Mouse (Mus musculus) stomach, postnatal 0 days (tissue): Measurements from ENCODE around the gene Ift122. TPM values are rescaled to one million over a fixed set of nuclear protein-coding genes. Genes with fewer than 3 reads are reported as not detected.

ENCODE experiments used
- ATAC-seq: fragments of 200-750 bp; cut with Nextera tagmentation; 2 replicates; pipeline ENCODE4 v1.8.0; 2017; ENCODE audit not compliant: low FRiP score, low TSS enrichment
- DNase-seq: peaks from one replicate; pipeline ENCODE4 v3.0.0-alpha.2; 2016; ENCODE audit warnings: low spot score
- H3K27ac ChIP-seq: fragments of 300-500 bp; sonication (generic); replicated peaks from 2 replicates; pipeline ENCODE4 v1.5.1; 2014; ENCODE audit warnings: mild to moderate bottlenecking, control low read depth
- H3K27me3 ChIP-seq: fragments of 300-500 bp; sonication (generic); 2 replicates; pipeline ENCODE4 v1.6.1; 2014; ENCODE audit warnings: low read length; ENCODE audit not compliant: control insufficient read depth, insufficient read depth
- H3K36me3 ChIP-seq: fragments of 300-500 bp; sonication (generic); 2 replicates; pipeline ENCODE4 v1.6.1; 2014; ENCODE audit warnings: low read length, mixed read lengths; ENCODE audit not compliant: control insufficient read depth, insufficient read depth
- H3K4me1 ChIP-seq: fragments of 300-500 bp; sonication (generic); replicated peaks from 2 replicates; pipeline ENCODE4 v1.6.1; 2014; ENCODE audit warnings: antibody characterized with exemption; ENCODE audit not compliant: control insufficient read depth, insufficient read depth
- H3K4me2 ChIP-seq: fragments of 300-500 bp; sonication (generic); replicated peaks from 2 replicates; pipeline ENCODE4 v1.6.1; 2014; ENCODE audit warnings: low read depth, mild to moderate bottlenecking, control low read depth, moderate library complexity
- H3K4me3 ChIP-seq: fragments of 300-500 bp; sonication (generic); 2 replicates; pipeline ENCODE4 v1.5.1; 2014; ENCODE audit warnings: low read depth, low read length, control low read depth
- H3K9ac ChIP-seq: fragments of 300-500 bp; sonication (generic); 2 replicates; pipeline ENCODE4 v1.6.1; 2014; ENCODE audit warnings: mild to moderate bottlenecking, low read length, control low read depth, mixed read lengths
- H3K9me3 ChIP-seq: fragments of 300-500 bp; sonication (generic); 2 replicates; pipeline ENCODE4 v1.6.1; 2016; ENCODE audit warnings: low read length; ENCODE audit not compliant: control insufficient read depth
- CTCF ChIP-seq: IDR thresholded peaks from 2 replicates; pipeline ENCODE4 v1.5.1; 2016; ENCODE audit warnings: antibody characterized with exemption, low read depth, mild to moderate bottlenecking, moderate library complexity
- EP300 ChIP-seq: optimal IDR thresholded peaks from 2 replicates; pipeline ENCODE3; 2016; ENCODE audit warnings: antibody characterized with exemption
- WGBS: fragments of 180-500 bp; shearing (Covaris S2); extraction: QIAGEN DNeasy Blood & Tissue Kit; methylation state at CpG from one replicate; pipeline ENCODE4 v1.1.7; 2014; 5-methylcytosine and 5-hydroxymethylcytosine counted together
- polyA plus RNA-seq: library from polyadenylated mRNA; unstranded; fragments of >200 nt; fragmentation: Nextera tagmentation; extraction: Ambion mirVana; gene quantifications from 2 replicates; pipeline ENCODE4 v1.2.1, GENCODE M21; 2015

Ift122 gene
- polyA plus RNA-seq, 1 experiment from 2014 or later: 4.9 TPM

DNA sequence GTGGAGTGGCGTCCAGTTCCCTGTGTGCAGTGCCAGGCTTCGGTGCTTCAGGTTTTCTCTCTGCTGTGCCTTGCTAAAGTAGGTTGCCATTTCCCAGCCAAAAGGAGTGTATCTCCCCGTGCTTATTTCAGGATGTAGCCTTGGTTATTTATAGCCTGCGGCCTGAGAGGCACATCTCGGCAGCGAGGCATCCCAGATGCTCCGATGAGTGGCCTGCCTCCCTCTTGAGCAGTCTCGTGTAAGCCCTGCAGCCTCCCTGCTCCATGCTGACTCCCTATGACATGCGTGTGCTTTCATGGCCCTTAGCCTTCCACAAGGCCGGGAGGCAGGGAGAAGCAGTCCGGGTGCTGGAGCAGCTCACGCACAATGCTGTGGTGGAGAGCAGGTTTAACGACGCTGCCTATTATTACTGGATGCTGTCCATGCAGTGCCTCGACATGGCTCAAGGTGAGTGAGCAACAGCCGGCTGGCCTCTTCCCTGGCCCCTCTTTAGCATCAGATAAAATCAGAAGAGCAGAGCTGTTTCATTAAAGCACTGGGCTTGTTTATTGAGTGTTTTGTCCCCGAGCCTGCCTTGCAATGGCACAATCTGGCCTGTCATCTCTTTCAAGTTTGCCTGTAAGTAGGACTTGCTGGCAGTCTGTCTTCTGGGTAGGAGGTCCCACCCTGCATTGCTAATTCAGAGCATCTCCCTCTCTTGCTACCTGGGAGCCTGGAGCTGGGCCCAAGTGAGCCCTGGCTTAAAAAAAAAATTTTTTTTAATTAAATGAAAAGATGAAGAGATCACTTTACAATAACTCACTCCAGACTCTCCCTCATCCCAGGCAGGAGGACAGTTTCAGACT lies 62.6 kb downstream of the Ift122 start:
- no peak overlapping the region for H3K9ac ChIP-seq
- H3K36me3 ChIP-seq: no peaks in the 10 kb centered on the region
- no peaks in the 10 kb centered on the region for H3K4me1 ChIP-seq
- no peak overlapping the region for H3K4me2 ChIP-seq
- no peaks in the 10 kb centered on the region for H3K9me3 ChIP-seq
- no peak for ATAC-seq
- 60% methylated on average over 17 of the region's 17 CpGs for WGBS
- no peak for DNase-seq
- no peak overlapping the region for H3K4me3 ChIP-seq
- no peak overlapping the region for H3K27ac ChIP-seq
- H3K27me3 ChIP-seq: no peaks in the 10 kb centered on the region
- TF ChIP-seq CTCF: no peak

DNA sequence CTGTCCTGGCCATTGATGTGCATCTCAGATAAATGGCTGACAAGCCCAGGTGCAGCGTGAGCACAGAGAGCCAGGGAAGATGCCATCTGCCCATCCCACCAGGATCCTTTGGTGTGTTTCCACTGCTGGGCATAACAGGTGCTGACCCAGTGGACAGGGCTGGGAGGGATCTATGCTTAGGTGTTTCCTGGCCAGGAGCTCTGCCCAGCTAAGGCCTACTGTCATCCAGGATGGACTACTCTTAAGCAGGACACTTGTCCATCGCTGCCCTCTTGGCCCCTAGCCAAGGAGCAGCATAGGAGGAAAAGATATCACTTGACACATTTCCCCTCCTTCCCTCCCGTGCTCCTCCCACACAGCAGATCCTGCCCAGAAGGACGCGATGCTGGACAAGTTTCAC lies 63.3 kb downstream of the Ift122 start:
- H3K36me3 ChIP-seq: no peaks in the 10 kb centered on the region
- H3K4me1 ChIP-seq: no peaks in the 10 kb centered on the region
- TF ChIP-seq EP300 (no peak), CTCF (no peak)
- WGBS: 76% methylated on average over 5 of the region's 5 CpGs
- ATAC-seq (no peak; the same call in 1 of the 2 replicates), DNase-seq (no peak)
- no peaks in the 10 kb centered on the region for H3K27me3 ChIP-seq
- no peak overlapping the region for H3K27ac ChIP-seq
- no peak overlapping the region for H3K4me2 ChIP-seq
- H3K4me3 ChIP-seq: no peak overlapping the region
- no peaks in the 10 kb centered on the region for H3K9me3 ChIP-seq
- no peak overlapping the region for H3K9ac ChIP-seq

GRCm38 (mm10) chr6:115918615-115919014 lies 65.3 kb downstream of the Ift122 start:
- no peak for TF ChIP-seq CTCF
- no peak for TF ChIP-seq EP300
- DNase-seq: no peak
- H3K9me3 ChIP-seq: no peaks in the 10 kb centered on the region
- no peaks in the 10 kb centered on the region for H3K4me1 ChIP-seq
- H3K4me2 ChIP-seq: no peak overlapping the region
- no peak overlapping the region for H3K4me3 ChIP-seq
- no peaks in the 10 kb centered on the region for H3K36me3 ChIP-seq
- H3K27ac ChIP-seq: no peak overlapping the region
- ATAC-seq: no peak
- no peaks in the 10 kb centered on the region for H3K27me3 ChIP-seq
- no peak overlapping the region for H3K9ac ChIP-seq
- WGBS: 100% methylated on average over 1 of the region's 1 CpGs

DNA sequence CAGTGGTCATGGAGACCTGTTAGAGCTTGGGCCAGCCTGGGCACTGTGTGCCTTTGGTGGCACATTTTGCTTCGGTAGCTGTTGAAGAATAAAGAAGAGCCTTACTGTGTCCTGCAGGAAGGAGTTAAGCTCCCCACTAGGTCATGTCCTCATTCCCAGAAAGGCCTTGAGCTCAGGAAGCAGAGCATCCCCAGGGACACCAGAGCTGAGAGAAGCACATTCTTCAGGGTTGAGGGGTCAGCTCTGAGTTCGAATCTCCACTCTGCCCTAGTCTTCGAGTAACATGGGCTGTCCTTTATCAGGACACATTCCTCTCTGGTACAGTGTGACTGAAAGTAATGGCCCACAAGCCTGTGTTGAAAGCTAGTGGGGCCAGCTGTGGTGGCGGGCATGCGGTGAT lies 66.6 kb downstream of the Ift122 start:
- no peaks in the 10 kb centered on the region for H3K9me3 ChIP-seq
- H3K4me2 ChIP-seq: no peak overlapping the region
- no peaks in the 10 kb centered on the region for H3K4me1 ChIP-seq
- DNase-seq (no peak), ATAC-seq (no peak)
- no peak overlapping the region for H3K4me3 ChIP-seq
- no peak overlapping the region for H3K27ac ChIP-seq
- H3K27me3 ChIP-seq: no peaks in the 10 kb centered on the region
- no peak overlapping the region for H3K9ac ChIP-seq
- no peaks in the 10 kb centered on the region for H3K36me3 ChIP-seq
- TF ChIP-seq EP300 (no peak), CTCF (no peak)
- WGBS: 81% methylated on average over 5 of the region's 5 CpGs

GRCm38 (mm10) chr6:115924829-115925228 lies 71.6 kb downstream of the Ift122 start:
- Histone ChIP-seq H3K27ac (no peak overlapping the region), H3K4me1 (no peaks in the 10 kb centered on the region), H3K27me3 (no peaks in the 10 kb centered on the region), H3K9me3 (no peaks in the 10 kb centered on the region), H3K4me3 (no peak overlapping the region), H3K9ac (no peak overlapping the region), H3K4me2 (no peak overlapping the region), H3K36me3 (no peaks in the 10 kb centered on the region)
- ATAC-seq (0 out of 2 replicates have a peak, but pooled peaks have one; percentile 46), DNase-seq (no peak)
- no peak for TF ChIP-seq EP300
- no peak for TF ChIP-seq CTCF
- WGBS: 40% methylated on average over 6 of the region's 6 CpGs

GRCm38 (mm10) chr6:115926416-115926815 lies 73.1 kb downstream of the Ift122 start:
- Histone ChIP-seq H3K27ac (no peak overlapping the region), H3K4me3 (no peak overlapping the region), H3K4me1 (no peaks in the 10 kb centered on the region), H3K27me3 (no peaks in the 10 kb centered on the region), H3K4me2 (no peak overlapping the region), H3K36me3 (no peaks in the 10 kb centered on the region), H3K9me3 (no peaks in the 10 kb centered on the region), H3K9ac (no peak overlapping the region)
- no peak for ATAC-seq
- TF ChIP-seq CTCF (no peak), EP300 (no peak)
- 84% methylated on average over 10 of the region's 10 CpGs for WGBS
- no peak for DNase-seq
